Comparison of ENCODE assay signal across 23 mouse cellular contexts in the genomic region with DNA sequence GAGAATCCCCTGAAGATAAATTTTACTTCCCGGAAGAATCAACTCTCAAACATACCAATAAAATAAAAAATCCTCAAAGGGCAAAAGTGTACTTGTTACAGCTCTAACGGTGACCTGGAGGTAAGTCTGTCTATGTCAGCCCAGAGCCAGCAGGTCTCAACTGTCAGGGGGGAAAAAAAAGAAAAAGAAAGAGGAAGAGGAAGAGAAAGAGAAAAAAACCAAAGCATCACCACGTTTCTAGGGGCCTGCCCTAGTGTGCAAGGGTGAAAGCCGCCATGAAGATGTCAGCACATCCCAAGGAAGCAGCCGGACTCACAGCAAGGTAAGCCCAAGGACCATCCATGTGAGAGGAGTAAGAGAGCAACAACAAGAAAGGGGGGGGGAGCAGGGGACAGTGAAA. TPM values are rescaled to one million over a fixed set of nuclear protein-coding genes. Genes with fewer than 3 reads are reported as not detected.
DNase-seq lines count a peak whose midpoint lies in the region; ATAC-seq and TF ChIP-seq lines count a peak whose summit lies in the region.
"Had no signal": no experiment of that assay in that cellular context is flagged by ENCODE, and none has a peak within 500 bp of the region (broad histone marks: within the 10 kb centered on the region; RNA-seq: fewer than 3 reads in every experiment).

No protein-coding gene starts in this region.

- no peaks in the 10 kb centered on the region for H3K9me3 ChIP-seq in MEL (replicated peaks; ENCODE audit: insufficient read depth, low read length)
- H3K9me3 ChIP-seq: embryonic facial prominence, embryonic 10.5 days; embryonic facial prominence, embryonic 12.5 days; forebrain, embryonic 13.5 days; forebrain, embryonic 15.5 days; G1E had no signal

- intact Hi-C loops in heart, postnatal 14 days (cut with DNase I) = no loop called here

- ATAC-seq in granulocyte monocyte progenitor cell, adult 5-6 weeks (replicated peaks; ENCODE audit: poor library complexity, severe bottlenecking) = peak; percentile 28; the same call in 1 of the 2 replicates
- ATAC-seq in megakaryocyte progenitor cell, adult 5-6 weeks (replicated peaks; ENCODE audit: poor library complexity) = peak; percentile 19
- ATAC-seq: forebrain, embryonic 13.5 days; forebrain, embryonic 15.5 days; forebrain, postnatal 0 days had no signal

- peaks cover 67% of the 10 kb centered on the region for H3K79me2 ChIP-seq in MEL (ENCODE audit: control insufficient read depth, insufficient read depth, low read length, poor library complexity)

- TF ChIP-seq RAD21 in MEL (IDR thresholded peaks at IDR 0.05; ENCODE audit: low read depth, low read length) = no peak

- peak; percentile 16 for DNase-seq in A20 (ENCODE audit: low read depth, low spot score)
- no peak for DNase-seq in MEL (ENCODE audit: low read depth, low spot score)
- DNase-seq in frontal cortex, postnatal 10 days (ENCODE audit: low spot score in 2 of 2) = no peak
- DNase-seq in spleen, postnatal 4 days (ENCODE audit: low spot score in 2 of 2) = no peak
- no peak for DNase-seq in kidney, postnatal 4 days
- no peak for DNase-seq in heart, postnatal 14 days
- DNase-seq: adrenal gland, adult 2 months; adrenal gland, postnatal 10 days; adrenal gland, postnatal 25 days; cerebellum, adult 11 months; cerebellum, adult 18-20 months; cerebellum, adult 8-10 months; cerebellum, adult 9-11 months; cerebellum, postnatal 14 days; cerebellum, postnatal 36 days; forebrain, postnatal 0 days had no signal

- no peak for TF ChIP-seq POLR2A in MEL (IDR thresholded peaks at IDR 0.05; ENCODE audit: control insufficient read depth in 1 of 2, insufficient read depth in 1 of 2, low read depth in 1 of 2, low read length in 2 of 2, poor library complexity in 1 of 2)

- no peak overlapping the region for H3K4me3 ChIP-seq in MEL (ENCODE audit: control insufficient read depth in 1 of 2, insufficient read depth in 1 of 2, low read depth in 2 of 2, low read length in 2 of 2)
- H3K4me3 ChIP-seq: embryonic facial prominence, embryonic 10.5 days; embryonic facial prominence, embryonic 12.5 days; forebrain, embryonic 13.5 days; forebrain, embryonic 15.5 days had no signal

- H3K9ac ChIP-seq in MEL (ENCODE audit: control insufficient read depth, low read depth, low read length, poor library complexity, severe bottlenecking) = no peak overlapping the region
- H3K9ac ChIP-seq: embryonic facial prominence, embryonic 12.5 days; forebrain, embryonic 13.5 days; forebrain, embryonic 15.5 days; forebrain, postnatal 0 days had no signal

- H3K27ac ChIP-seq in MEL (ENCODE audit: control insufficient read depth, low read depth, low read length) = no peak overlapping the region
- H3K27ac ChIP-seq: embryonic facial prominence, embryonic 10.5 days; forebrain, embryonic 13.5 days; forebrain, embryonic 15.5 days had no signal

- no peaks in the 10 kb centered on the region for H3K4me1 ChIP-seq in MEL (ENCODE audit: control insufficient read depth in 1 of 2, insufficient read depth in 2 of 2, low read length in 2 of 2)
- H3K4me1 ChIP-seq: forebrain, embryonic 13.5 days; forebrain, embryonic 15.5 days had no signal

- TF ChIP-seq CTCF in MEL (IDR thresholded peaks at IDR 0.05 in 2 of 3, conservative IDR thresholded peaks at IDR 0.05 in 1 of 3; ENCODE audit: control insufficient read depth in 1 of 3, insufficient read depth in 1 of 3, low read depth in 2 of 3, low read length in 3 of 3, poor library complexity in 1 of 3, severe bottlenecking in 1 of 3) = no peak

- TF ChIP-seq EP300 in MEL (IDR thresholded peaks at IDR 0.05; ENCODE audit: low read depth in 1 of 2, low read length in 2 of 2) = no peak

- H3K27me3 ChIP-seq in MEL (ENCODE audit: control insufficient read depth in 1 of 2, insufficient read depth in 2 of 2, low read length in 2 of 2) = no peaks in the 10 kb centered on the region
- H3K27me3 ChIP-seq: embryonic facial prominence, embryonic 12.5 days; forebrain, embryonic 13.5 days; forebrain, embryonic 15.5 days had no signal

- H3K36me3 ChIP-seq in MEL (ENCODE audit: control insufficient read depth in 1 of 2, insufficient read depth in 2 of 2, low read length in 2 of 2) = peaks cover 0 to 7% of the 10 kb centered on the region in 2 experiments; a peak in 1 of 4 replicates
- H3K36me3 ChIP-seq: embryonic facial prominence, embryonic 12.5 days; forebrain, embryonic 15.5 days had no signal

TF ChIP-seq in MEL, 35 proteins besides CTCF, POLR2A, EP300 and RAD21:
- no peak for TF ChIP-seq JUND (IDR thresholded peaks at IDR 0.05; ENCODE audit: low read depth, low read length)
- peak; percentile 65 for TF ChIP-seq ZNF384 (IDR thresholded peaks at IDR 0.05; ENCODE audit: low read depth, low read length)

RNA-seq across cellular contexts. Expression of gene Stk24, which starts 50.9 kb away (rescaled TPM):
- total RNA-seq in MEL (2012; rRNA removed) = 60.5 and 62.5 TPM in 2 replicates
- 10 to 100 TPM in 1 of 2 experiments, not detected in 1; 79.3 TPM for polyA plus RNA-seq in MEL (2012; ENCODE audit: insufficient read depth in 1 of 2, insufficient read length in 2 of 2, low read depth in 1 of 2, low replicate concordance in 2 of 2, missing spikeins in 1 of 2)
- total RNA-seq in granulocyte monocyte progenitor cell, adult 5-6 weeks (2014; fragmentation: Nextera tagmentation) = 87.1 and 141 TPM in 2 replicates
- total RNA-seq in granulocyte monocyte progenitor cell, adult 5-6 weeks (2017) = 63.5 and 70.6 TPM in 2 replicates
- total RNA-seq in megakaryocyte progenitor cell, adult 5-6 weeks (2015) = 97.1 and 100 TPM in 2 replicates
- 73.4 and 76.7 TPM in 2 replicates for total RNA-seq in megakaryocyte progenitor cell, adult 5-6 weeks (2017)
- 10 to 100 TPM; 68.0 to 69.3 TPM for total RNA-seq in heart, postnatal 14 days (2021)
